Mouse (Mus musculus): ENCODE results near the gene Aen.

Aen gene

DNA sequence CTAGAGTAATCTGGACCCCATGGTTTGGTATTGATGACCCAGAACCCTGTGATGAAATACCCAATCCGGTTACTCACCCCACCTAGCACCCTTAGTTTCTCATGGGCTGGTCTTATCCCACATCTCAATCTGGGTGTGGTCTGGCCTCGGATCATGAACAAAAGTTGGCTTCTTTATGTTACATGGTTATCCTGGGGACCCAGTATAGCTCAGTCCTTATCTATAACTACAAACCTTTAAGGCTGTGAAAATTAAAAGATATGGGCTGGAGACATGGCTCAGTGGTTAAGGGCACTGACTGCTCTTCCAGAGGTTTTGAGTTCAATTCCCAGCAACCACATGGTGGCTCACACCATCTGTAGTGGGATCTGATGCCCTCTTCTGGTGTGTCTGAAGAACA, 46.9 kb downstream of the Aen start:
- no peak for DNase-seq

DNA sequence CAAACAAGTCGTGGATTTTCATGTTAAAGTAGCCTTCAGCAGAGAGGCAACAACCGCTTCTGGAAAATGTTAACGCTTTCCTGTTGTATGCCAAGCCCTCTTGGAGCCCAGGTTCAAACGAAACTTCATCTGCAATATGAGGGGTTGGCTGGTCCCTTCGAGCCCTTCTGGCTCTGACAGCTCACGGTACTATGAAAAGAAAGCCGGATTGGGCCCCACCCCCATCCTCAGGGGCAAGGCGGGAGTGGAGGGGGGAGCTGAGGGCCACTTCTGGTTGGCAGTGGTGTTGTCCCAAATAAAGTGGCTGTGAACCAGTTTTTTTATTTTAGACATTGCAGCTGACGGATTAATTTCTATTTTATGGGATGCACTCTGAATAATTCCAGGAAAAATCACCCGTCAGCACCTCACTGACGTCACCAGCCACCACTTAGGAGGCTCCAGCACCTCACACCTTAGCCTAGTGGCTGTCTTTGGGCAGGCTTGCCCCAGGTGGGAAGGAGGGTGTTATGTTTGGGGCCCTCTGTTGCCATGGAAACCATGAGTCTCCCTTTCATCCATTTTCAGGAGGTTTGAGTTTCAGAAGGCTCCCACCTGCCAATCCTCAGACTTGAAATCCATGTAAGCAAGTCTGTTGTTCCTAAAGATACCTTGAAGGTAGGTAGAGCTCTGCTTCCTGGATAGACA, 58.4 kb downstream of the Aen start:
- no peak for DNase-seq

DNA sequence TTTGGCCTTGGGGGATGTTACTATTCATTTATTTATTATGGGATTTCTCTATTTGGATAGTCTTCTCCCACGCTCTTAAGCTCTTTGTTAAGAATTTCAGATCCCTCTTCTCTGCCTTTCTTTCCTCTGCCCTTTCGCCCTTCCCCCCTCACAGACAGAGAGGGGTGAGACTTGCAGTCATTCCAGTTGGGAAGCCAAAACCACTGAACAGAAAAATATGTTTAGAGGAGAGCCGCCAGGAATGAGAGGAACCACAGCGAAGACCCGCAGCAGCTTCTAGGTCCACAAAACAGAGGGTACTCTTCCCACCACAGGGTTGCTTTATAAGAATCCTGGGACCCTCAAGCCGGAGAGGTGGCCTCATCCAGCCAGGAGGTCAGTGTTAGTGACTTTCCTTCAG, 59.0 kb downstream of the Aen start:
- no peak for DNase-seq

DNA sequence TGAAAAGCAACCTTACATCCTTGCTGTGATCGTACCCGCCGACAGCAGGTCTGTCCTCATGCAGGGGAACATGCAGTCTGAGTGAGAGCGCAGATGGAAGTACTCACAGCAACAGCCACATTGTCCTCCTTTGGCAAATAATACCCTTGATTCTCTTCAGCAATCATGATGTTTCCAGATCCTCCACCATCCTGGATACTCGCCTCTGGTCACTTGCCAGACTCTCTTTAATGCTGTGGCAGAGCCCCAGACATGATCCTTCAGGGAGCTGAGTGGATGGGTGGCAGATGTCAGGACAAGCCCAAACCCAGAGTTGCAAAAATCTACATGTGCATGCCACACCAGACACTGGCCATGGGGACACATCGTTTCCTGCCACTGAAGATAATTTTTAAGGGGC, 59.4 kb downstream of the Aen start:
- no peak for DNase-seq

DNA sequence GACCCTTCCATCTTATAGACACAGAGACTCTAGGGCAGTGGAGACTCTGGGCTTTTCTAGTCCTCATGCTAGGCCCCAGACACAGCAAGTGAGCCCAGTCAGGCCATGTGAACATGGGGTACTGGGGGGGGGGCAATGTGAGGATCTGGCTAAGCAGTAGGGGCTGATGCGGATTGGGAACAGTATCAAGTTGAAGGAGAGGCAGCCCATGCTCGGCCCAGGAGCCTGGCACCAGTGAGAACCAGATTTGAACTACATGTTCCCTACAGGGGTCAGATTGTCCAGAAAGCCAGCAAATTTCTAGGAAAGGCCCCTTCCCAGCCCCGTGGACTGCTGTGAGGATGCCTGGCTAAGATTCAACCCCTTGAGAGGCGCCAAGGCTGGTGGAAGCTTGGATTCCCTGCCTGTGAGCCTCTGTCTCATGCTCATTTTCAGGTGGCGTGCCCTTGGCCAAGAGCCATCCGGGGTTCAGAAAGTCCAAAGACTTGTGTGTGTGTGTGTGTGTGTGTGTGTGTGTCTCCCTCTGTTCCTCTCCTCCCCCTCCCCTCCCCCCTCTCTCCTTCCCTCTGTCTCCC, 62.9 kb downstream of the Aen start:
- no peak for DNase-seq
